Mouse (Mus musculus): Measurements from ENCODE around the gene Stub1.

The Stub1 gene

GRCm38 (mm10) chr17:25824362-25825142 is 8.7 kb downstream of the Stub1 start:
- CTCF ChIA-PET: no interaction called here

GRCm38 (mm10) chr17:25823452-25823851 is 9.8 kb downstream of the Stub1 start, which contains the start of gene Wdr24:
Gene Wdr24 (plus strand): TSS chr17:25823627.
- CTCF ChIA-PET: interaction anchor here (0.6 kb wide), 1 partner anchor 20 kb away, joined by 17 read pairs; no protein-coding TSS in a partner anchor

GRCm38 (mm10) chr17:25818851-25819780 is 14.1 kb downstream of the Stub1 start:
- CTCF ChIA-PET: no interaction called here

- CTCF ChIA-PET: no interaction called here
Measured at GRCm38 (mm10) chr17:25817662-25818061, 15.5 kb downstream of the Stub1 start.

- CTCF ChIA-PET: no interaction called here
Measured at GRCm38 (mm10) chr17:25813471-25813870, 19.7 kb downstream of the Stub1 start.

- CTCF ChIA-PET: no interaction called here
Measured at GRCm38 (mm10) chr17:25810890-25811289, 22.3 kb downstream of the Stub1 start.

- CTCF ChIA-PET: no interaction called here
Measured at GRCm38 (mm10) chr17:25809606-25810340, 23.4 kb downstream of the Stub1 start.

- CTCF ChIA-PET: no interaction called here
Measured at GRCm38 (mm10) chr17:25808789-25809605, 24.2 kb downstream of the Stub1 start, which contains the start of gene Fbxl16. Gene Fbxl16 (plus strand): TSS chr17:25809085.

GRCm38 (mm10) chr17:25808028-25808427 is 25.2 kb downstream of the Stub1 start:
- CTCF ChIA-PET: no interaction called here

- CTCF ChIA-PET: interaction anchor here (0.6 to 0.9 kb wide), 2 partner anchors 15 to 21 kb away, joined by 3 to 4 read pairs; no protein-coding TSS in a partner anchor
Measured at GRCm38 (mm10) chr17:25807452-25807851, 25.8 kb downstream of the Stub1 start.

GRCm38 (mm10) chr17:25806507-25806906 is 26.7 kb downstream of the Stub1 start:
- CTCF ChIA-PET: no interaction called here

- CTCF ChIA-PET: interaction anchor here (0.6 to 1.0 kb wide), 2 partner anchors 20 to 24 kb away, joined by 4 to 17 read pairs; partner anchors contain the start of gene Wdr24
Measured at GRCm38 (mm10) chr17:25802825-25803517, 30.2 kb downstream of the Stub1 start.

- CTCF ChIA-PET: no interaction called here
Measured at GRCm38 (mm10) chr17:25801029-25801428, 32.2 kb downstream of the Stub1 start.

- CTCF ChIA-PET: no interaction called here
Measured at GRCm38 (mm10) chr17:25796951-25797369, 36.2 kb downstream of the Stub1 start, which contains the start of gene Metrn. Gene Metrn (minus strand): TSS chr17:25797136.

- CTCF ChIA-PET: no interaction called here
Measured at GRCm38 (mm10) chr17:25796211-25796771, 36.9 kb downstream of the Stub1 start.

GRCm38 (mm10) chr17:25795609-25796092 is 37.6 kb downstream of the Stub1 start, which contains the start of gene AC134908.4:
Gene AC134908.4 (minus strand): TSS chr17:25795659.
- CTCF ChIA-PET: no interaction called here

GRCm38 (mm10) chr17:25794998-25795397 is 38.2 kb downstream of the Stub1 start:
- CTCF ChIA-PET: interaction anchor here (0.6 kb wide), 1 partner anchor 1068 kb away, joined by 6 read pairs; no protein-coding TSS in a partner anchor

- CTCF ChIA-PET: interaction anchor here (0.6 to 0.7 kb wide), 2 partner anchors 73 to 1068 kb away, joined by 3 to 6 read pairs; no protein-coding TSS in a partner anchor
Measured at GRCm38 (mm10) chr17:25794197-25794596, 39.0 kb downstream of the Stub1 start.

GRCm38 (mm10) chr17:25792615-25793014 is 40.6 kb downstream of the Stub1 start, which contains the start of gene Fam173a:
Gene Fam173a (minus strand): TSS chr17:25792901.
- CTCF ChIA-PET: interaction anchor here (1.3 kb wide), 1 partner anchor 19 kb away, joined by 15 read pairs; the partner anchor contains the start of gene Narfl
